Mouse (Mus musculus): ENCODE data around the gene Rbbp7. TPM values are rescaled to one million over a fixed set of nuclear protein-coding genes. Genes with fewer than 3 reads are reported as not detected.
"Not testable (repeated sequence)": the region's sequence is repeated elsewhere in the genome, so short reads cannot be mapped to it uniquely, and the experiment has no call there.

Gene Rbbp7
- polyA plus RNA-seq, 1 experiment: 220 TPM

- H3K4me3 ChIP-seq (ENCODE audit: insufficient read depth, low read depth, low read length): no peak overlapping the region
- H3K27ac ChIP-seq (ENCODE audit: insufficient read depth, low read depth, low read length): no peak overlapping the region
- TF ChIP-seq POLR2A (IDR thresholded peaks at IDR 0.05; ENCODE audit: insufficient read depth, low read depth, low read length): no peak
- no peak for TF ChIP-seq CTCF (IDR thresholded peaks at IDR 0.05; ENCODE audit: insufficient read depth, low read depth, low read length)
- 75% methylated on average over 1 of the region's 1 CpGs for WGBS
- no peaks in the 10 kb centered on the region for H3K4me1 ChIP-seq (ENCODE audit: control insufficient read depth, insufficient read depth, low read length)
These were observed 10.5 kb downstream of the Rbbp7 start for GRCm38 (mm10) chrX:162770726-162771125.

GRCm38 (mm10) chrX:162788372-162788771, 28.2 kb downstream of the Rbbp7 start:
- H3K4me1 ChIP-seq (ENCODE audit: control insufficient read depth, insufficient read depth, low read length): no peaks in the 10 kb centered on the region
- WGBS: 74% methylated on average over 1 of the region's 1 CpGs
- no peak for TF ChIP-seq CTCF (IDR thresholded peaks at IDR 0.05; ENCODE audit: insufficient read depth, low read depth, low read length)
- no peak for TF ChIP-seq POLR2A (IDR thresholded peaks at IDR 0.05; ENCODE audit: insufficient read depth, low read depth, low read length)
- H3K4me3 ChIP-seq (ENCODE audit: insufficient read depth, low read depth, low read length): no peak overlapping the region
- no peak overlapping the region for H3K27ac ChIP-seq (ENCODE audit: insufficient read depth, low read depth, low read length)

GRCm38 (mm10) chrX:162791392-162791791, 31.2 kb downstream of the Rbbp7 start:
- H3K4me1 ChIP-seq (ENCODE audit: control insufficient read depth, insufficient read depth, low read length); H3K27ac ChIP-seq (ENCODE audit: insufficient read depth, low read depth, low read length); H3K4me3 ChIP-seq (ENCODE audit: insufficient read depth, low read depth, low read length): not testable (repeated sequence)
- WGBS: 89% methylated on average over 5 of the region's 5 CpGs

GRCm38 (mm10) chrX:162800371-162800770, 40.2 kb downstream of the Rbbp7 start:
- TF ChIP-seq POLR2A (IDR thresholded peaks at IDR 0.05; ENCODE audit: insufficient read depth, low read depth, low read length) (no peak), CTCF (IDR thresholded peaks at IDR 0.05; ENCODE audit: insufficient read depth, low read depth, low read length) (no peak)
- H3K27ac ChIP-seq (ENCODE audit: insufficient read depth, low read depth, low read length): no peak overlapping the region
- H3K4me3 ChIP-seq (ENCODE audit: insufficient read depth, low read depth, low read length): no peak overlapping the region
- no peaks in the 10 kb centered on the region for H3K4me1 ChIP-seq (ENCODE audit: control insufficient read depth, insufficient read depth, low read length)

GRCm38 (mm10) chrX:162828016-162828415, 67.8 kb downstream of the Rbbp7 start:
- H3K4me1 ChIP-seq (ENCODE audit: control insufficient read depth, insufficient read depth, low read length): no peaks in the 10 kb centered on the region
- H3K4me3 ChIP-seq (ENCODE audit: insufficient read depth, low read depth, low read length): no peak overlapping the region
- 35% methylated on average over 6 of the region's 6 CpGs for WGBS
- H3K27ac ChIP-seq (ENCODE audit: insufficient read depth, low read depth, low read length): no peak overlapping the region
- TF ChIP-seq POLR2A (IDR thresholded peaks at IDR 0.05; ENCODE audit: insufficient read depth, low read depth, low read length) (no peak), CTCF (IDR thresholded peaks at IDR 0.05; ENCODE audit: insufficient read depth, low read depth, low read length) (no peak)

Other genes starting within 250 kb of the Rbbp7 start
- gene Reps2, start 116.8 kb upstream of the Rbbp7 start, polyA plus RNA-seq (2012; ENCODE audit: insufficient read depth, insufficient read length, low replicate concordance, missing spikeins): not detected in 2 replicates
- gene Txlng, start 69.1 kb downstream of the Rbbp7 start, polyA plus RNA-seq (2012; ENCODE audit: insufficient read depth, insufficient read length, low replicate concordance, missing spikeins): not detected in 2 replicates
- gene Syap1, start 128.0 kb downstream of the Rbbp7 start, polyA plus RNA-seq (2012; ENCODE audit: insufficient read depth, insufficient read length, low replicate concordance, missing spikeins): not detected in 2 replicates
- gene Ctps2, start 140.8 kb downstream of the Rbbp7 start, polyA plus RNA-seq (2012; ENCODE audit: insufficient read depth, insufficient read length, low replicate concordance, missing spikeins): not detected in 2 replicates
- gene S100g, start 204.2 kb downstream of the Rbbp7 start, polyA plus RNA-seq (2012; ENCODE audit: insufficient read depth, insufficient read length, low replicate concordance, missing spikeins): not detected in 2 replicates

All from olfactory bulb, adult 2 months (tissue).